ENCODE assay signal across 8 mouse cellular contexts in the genomic region with DNA sequence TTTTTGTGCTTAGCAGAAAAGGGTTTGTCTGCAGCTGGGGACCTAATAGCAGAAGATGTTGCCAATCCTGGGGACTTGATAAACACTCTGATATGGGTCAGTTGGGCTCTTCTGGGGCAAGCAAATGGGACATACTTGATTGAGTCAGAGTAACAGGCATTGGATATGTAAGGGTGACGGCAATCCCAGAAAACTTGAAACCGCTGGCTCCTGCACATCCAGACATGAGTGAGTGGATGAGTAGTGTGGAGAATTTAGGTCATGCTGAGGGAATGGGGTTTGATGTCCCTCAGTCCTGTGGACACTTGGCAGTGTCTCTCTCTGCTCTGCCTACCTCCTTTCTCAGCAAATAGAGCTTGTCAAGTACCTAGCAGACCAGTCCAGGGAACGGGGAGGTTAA.
"Had no signal": no experiment of that assay in that cellular context is flagged by ENCODE, and none has a peak within 500 bp of the region (broad histone marks: within the 10 kb centered on the region; RNA-seq: fewer than 3 reads in every experiment).

No protein-coding gene starts in this region.

- DNase-seq: lung, adult 18-20 months; lung, embryonic 14.5 days; lung, postnatal 10 days; right cerebral cortex, postnatal 14 days; spleen, adult 18-20 months; thymus, adult 18-20 months; thymus, postnatal 14 days; thymus, postnatal 36 days had no signal
